Mouse (Mus musculus) ES-Bruce4 (cell line): ENCODE results near the gene AC109138.7. TPM values are rescaled to one million over a fixed set of nuclear protein-coding genes. Genes with fewer than 3 reads are reported as not detected.
"Not testable (repeated sequence)": the region's sequence is repeated elsewhere in the genome, so short reads cannot be mapped to it uniquely, and the experiment has no call there.

ENCODE experiments used
- H3K27ac ChIP-seq: 2 replicates; pipeline ENCODE4 v1.5.1; 2012; ENCODE audit warnings: low read length, inconsistent platforms; ENCODE audit not compliant: insufficient read depth
- H3K27me3 ChIP-seq: 2 replicates; pipeline ENCODE4 v1.6.1; 2012; ENCODE audit warnings: mild to moderate bottlenecking, low read length, inconsistent platforms; ENCODE audit not compliant: control insufficient read depth, poor library complexity, insufficient read depth, severe bottlenecking
- H3K36me3 ChIP-seq: 2 replicates; pipeline ENCODE4 v1.6.1; 2012; ENCODE audit warnings: inconsistent platforms, mild to moderate bottlenecking, low read length, moderate library complexity; ENCODE audit not compliant: control insufficient read depth, poor library complexity, insufficient read depth, severe bottlenecking
- H3K4me1 ChIP-seq: one replicate; pipeline ENCODE4 v1.8.1; 2011; ENCODE audit warnings: low read length; ENCODE audit not compliant: control insufficient read depth, insufficient read depth
- H3K4me3 ChIP-seq: 2 replicates; pipeline ENCODE4 v1.5.1; 2011; ENCODE audit warnings: low read depth, mild to moderate bottlenecking, low read length
- H3K9ac ChIP-seq: 2 replicates; pipeline ENCODE4 v1.6.1; 2012; ENCODE audit warnings: low read depth, mild to moderate bottlenecking, inconsistent platforms; ENCODE audit not compliant: poor library complexity, severe bottlenecking
- H3K9me3 ChIP-seq: replicated peaks from 2 replicates; pipeline ENCODE4 v1.6.1; 2012; ENCODE audit warnings: mild to moderate bottlenecking, low read length, inconsistent platforms; ENCODE audit not compliant: control insufficient read depth, poor library complexity, insufficient read depth, severe bottlenecking
- CTCF ChIP-seq: IDR thresholded peaks from one replicate; pipeline ENCODE4 v1.8.1; 2011; ENCODE audit warnings: low read depth, low read length
- EP300 ChIP-seq: IDR thresholded peaks from 2 replicates; pipeline ENCODE4 v1.6.1; 2011; ENCODE audit warnings: low read depth, low read length; ENCODE audit not compliant: insufficient read depth
- POLR2A ChIP-seq: IDR thresholded peaks from one replicate; pipeline ENCODE4 v1.8.1; 2011; ENCODE audit warnings: low read length; ENCODE audit not compliant: insufficient read depth
- polyA plus RNA-seq: library from polyadenylated mRNA; stranded (reverse); fragments of >200 nt; gene quantifications from 2 replicates; pipeline ENCODE4 v1.2.4, GENCODE M21; 2011; ENCODE audit warnings: low read depth; ENCODE audit not compliant: missing spikeins, insufficient read depth, insufficient read length

The AC109138.7 gene
- polyA plus RNA-seq, 1 experiment: not detected

DNA sequence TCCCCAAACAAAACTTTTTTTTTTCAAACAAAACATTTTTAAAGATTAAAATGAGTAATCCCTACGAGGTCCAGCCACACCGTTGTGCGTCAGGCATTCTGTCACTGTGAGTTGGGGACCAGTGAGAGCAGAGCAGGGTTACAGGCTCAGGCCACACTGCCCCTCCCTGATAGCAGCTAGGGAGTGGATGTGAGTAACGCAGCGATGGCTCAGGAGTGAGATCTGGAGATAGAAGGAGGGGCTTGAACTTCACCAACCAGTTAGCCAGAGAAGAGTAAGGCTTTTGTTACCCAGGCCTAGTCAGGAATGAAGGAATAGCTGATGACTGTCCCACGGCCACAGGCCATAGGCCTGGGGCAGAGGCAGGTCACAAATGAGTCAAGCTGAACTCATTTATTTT lies 30.6 kb downstream of the AC109138.7 start:
- Histone ChIP-seq H3K9me3 (no peaks in the 10 kb centered on the region), H3K4me3 (no peak overlapping the region), H3K36me3 (no peaks in the 10 kb centered on the region), H3K9ac (no peak overlapping the region), H3K4me1 (no peaks in the 10 kb centered on the region), H3K27ac (no peak overlapping the region), H3K27me3 (no peaks in the 10 kb centered on the region)
- TF ChIP-seq EP300: no peak
- TF ChIP-seq CTCF: no peak
- no peak for TF ChIP-seq POLR2A

DNA sequence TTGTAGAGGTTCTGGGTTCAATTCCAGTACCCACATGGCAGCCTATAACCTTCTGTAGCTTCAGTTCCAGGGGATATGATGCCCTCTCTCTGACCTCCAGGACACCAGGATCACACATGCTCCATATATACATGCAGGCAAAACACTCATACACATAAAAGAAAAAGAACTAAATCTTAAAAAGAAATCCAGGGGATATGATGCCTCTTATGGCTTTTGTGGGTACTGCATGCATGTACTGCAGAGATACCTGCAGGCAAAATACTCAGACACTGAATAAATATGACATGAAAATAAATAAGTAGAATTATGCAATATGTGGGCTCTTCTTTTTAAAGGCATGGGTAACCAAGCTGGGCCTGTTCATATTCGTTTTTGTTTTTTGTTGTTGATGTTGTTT lies 32.9 kb downstream of the AC109138.7 start:
- TF ChIP-seq EP300: no peak
- TF ChIP-seq POLR2A: no peak
- no peak for TF ChIP-seq CTCF
- H3K27me3 ChIP-seq: no peaks in the 10 kb centered on the region
- no peak overlapping the region for H3K9ac ChIP-seq
- H3K9me3 ChIP-seq: no peaks in the 10 kb centered on the region
- no peak overlapping the region for H3K4me3 ChIP-seq
- no peaks in the 10 kb centered on the region for H3K36me3 ChIP-seq
- H3K4me1 ChIP-seq: no peaks in the 10 kb centered on the region
- H3K27ac ChIP-seq: no peak overlapping the region

DNA sequence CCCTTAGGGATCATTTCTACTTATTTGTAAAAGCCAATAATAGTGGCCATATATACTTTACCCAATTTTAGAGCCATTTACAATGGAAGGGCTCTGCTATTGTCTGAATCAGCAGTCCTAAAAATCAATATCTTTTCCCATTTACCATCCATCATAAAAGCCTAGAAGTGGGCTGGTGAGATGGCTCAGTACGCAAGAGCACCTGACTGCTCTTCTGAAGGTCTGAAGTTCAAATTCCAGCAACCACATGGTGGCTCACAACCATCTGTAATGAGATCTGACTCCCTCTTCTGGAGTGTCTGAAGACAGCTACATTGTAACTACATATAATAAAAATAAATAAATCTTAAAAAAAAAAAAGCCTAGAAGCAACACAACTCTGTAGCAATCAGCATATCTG lies 34.5 kb downstream of the AC109138.7 start:
- H3K27ac ChIP-seq, H3K27me3 ChIP-seq, H3K36me3 ChIP-seq, H3K9ac ChIP-seq, H3K9me3 ChIP-seq, H3K4me3 ChIP-seq, H3K4me1 ChIP-seq: not testable (repeated sequence)

DNA sequence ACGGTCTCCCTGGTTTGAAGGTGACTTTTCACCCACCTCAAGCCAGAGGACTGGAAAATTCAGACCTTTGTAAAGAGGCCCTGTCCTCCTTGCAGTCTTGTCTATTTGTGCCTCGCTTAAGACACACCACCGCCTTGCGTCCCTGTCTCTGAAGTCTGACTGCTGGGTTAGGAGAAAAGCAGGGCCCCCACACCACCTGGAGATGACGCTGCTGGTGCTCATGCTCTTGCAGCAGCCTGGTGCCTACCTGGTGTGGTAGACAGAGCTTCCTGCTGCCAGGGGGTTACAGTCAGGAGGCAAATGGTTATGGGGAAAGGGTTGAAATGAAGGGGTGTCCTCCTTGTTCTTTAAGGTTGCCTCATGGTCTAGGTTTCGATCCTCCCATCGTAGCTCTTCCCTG lies 40.1 kb downstream of the AC109138.7 start:
- Histone ChIP-seq H3K9me3 (no peaks in the 10 kb centered on the region), H3K4me1 (no peaks in the 10 kb centered on the region), H3K4me3 (no peak overlapping the region), H3K27ac (no peak overlapping the region), H3K9ac (no peak overlapping the region), H3K27me3 (no peaks in the 10 kb centered on the region), H3K36me3 (no peaks in the 10 kb centered on the region)
- TF ChIP-seq EP300 (no peak), CTCF (no peak), POLR2A (no peak)

DNA sequence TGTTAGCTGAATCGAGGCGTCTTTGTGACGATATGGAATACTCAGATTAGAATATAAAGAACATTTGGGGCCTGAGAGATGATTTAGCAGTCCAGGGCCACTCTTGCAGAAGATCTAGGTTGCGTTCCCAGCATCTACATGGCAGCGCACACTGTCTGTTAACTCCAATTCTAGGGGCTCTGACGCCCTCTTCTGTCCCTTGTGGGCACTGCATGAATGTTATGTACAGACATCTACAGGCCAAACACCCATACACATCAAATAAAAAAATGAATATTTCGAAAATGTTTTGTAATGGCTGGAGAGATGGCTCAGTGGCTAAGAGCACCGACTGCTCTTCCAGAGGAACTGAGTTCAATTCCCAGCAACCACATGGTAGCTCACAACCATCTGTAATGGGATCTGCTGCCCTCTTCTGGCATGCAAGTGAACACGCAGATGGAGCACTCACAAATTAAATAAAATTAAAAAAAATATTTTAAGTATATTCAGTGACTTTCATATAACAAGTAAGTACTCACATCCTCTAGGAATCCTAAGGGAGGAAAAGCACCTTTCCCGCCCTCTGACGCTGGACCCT lies 41.5 kb downstream of the AC109138.7 start:
- H3K9ac ChIP-seq: no peak overlapping the region
- no peaks in the 10 kb centered on the region for H3K27me3 ChIP-seq
- no peak for TF ChIP-seq EP300
- peak; percentile 52 for TF ChIP-seq CTCF
- TF ChIP-seq POLR2A: no peak
- no peak overlapping the region for H3K4me3 ChIP-seq
- no peaks in the 10 kb centered on the region for H3K9me3 ChIP-seq
- H3K36me3 ChIP-seq: no peaks in the 10 kb centered on the region
- no peaks in the 10 kb centered on the region for H3K4me1 ChIP-seq
- H3K27ac ChIP-seq: no peak overlapping the region

DNA sequence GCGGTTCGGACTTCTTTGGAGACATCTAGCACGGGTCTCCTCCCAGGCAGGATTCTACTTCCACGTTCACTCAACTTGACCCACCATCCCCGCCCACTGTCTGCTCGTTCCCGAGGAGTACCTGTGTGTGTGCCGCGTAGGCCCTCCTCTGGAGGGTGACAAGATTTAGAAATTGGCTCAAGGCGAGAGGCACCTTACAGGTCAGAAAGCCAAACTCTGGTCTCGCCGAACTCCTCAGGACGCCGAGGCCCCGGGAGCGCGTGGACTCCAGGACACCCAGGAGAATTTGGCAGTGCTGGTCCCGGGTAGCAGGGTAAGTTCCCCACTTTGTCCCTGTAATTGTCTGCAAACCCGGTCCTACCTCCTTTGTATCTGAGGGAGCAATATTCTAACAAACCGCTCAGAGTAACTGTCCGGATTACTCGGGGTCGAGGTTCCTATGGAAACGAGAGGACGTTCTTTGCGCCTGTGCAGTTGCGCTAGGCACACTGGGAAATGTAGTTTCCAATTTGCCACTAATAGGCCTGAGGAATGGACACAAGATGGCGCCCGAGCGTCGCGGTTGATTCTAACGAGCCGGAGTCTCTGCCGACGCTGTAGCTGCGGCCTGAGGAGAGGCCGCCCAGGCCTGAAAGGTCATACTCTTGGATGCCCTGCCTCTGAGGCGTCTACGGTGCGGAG lies 43.2 kb downstream of the AC109138.7 start:
- Histone ChIP-seq H3K27ac (no peak overlapping the region), H3K9me3 (no peaks in the 10 kb centered on the region), H3K4me1 (no peaks in the 10 kb centered on the region), H3K27me3 (no peaks in the 10 kb centered on the region), H3K4me3 (peak overlapping the region; percentile 69), H3K36me3 (no peaks in the 10 kb centered on the region), H3K9ac (peak overlapping the region; percentile 20)
- TF ChIP-seq POLR2A (no peak), CTCF (peak; percentile 90), EP300 (0 out of 2 replicates have a peak, but pooled peaks have one; percentile 52)
